Mouse (Mus musculus): Measurements from ENCODE around the gene Hlcs.

DNA sequence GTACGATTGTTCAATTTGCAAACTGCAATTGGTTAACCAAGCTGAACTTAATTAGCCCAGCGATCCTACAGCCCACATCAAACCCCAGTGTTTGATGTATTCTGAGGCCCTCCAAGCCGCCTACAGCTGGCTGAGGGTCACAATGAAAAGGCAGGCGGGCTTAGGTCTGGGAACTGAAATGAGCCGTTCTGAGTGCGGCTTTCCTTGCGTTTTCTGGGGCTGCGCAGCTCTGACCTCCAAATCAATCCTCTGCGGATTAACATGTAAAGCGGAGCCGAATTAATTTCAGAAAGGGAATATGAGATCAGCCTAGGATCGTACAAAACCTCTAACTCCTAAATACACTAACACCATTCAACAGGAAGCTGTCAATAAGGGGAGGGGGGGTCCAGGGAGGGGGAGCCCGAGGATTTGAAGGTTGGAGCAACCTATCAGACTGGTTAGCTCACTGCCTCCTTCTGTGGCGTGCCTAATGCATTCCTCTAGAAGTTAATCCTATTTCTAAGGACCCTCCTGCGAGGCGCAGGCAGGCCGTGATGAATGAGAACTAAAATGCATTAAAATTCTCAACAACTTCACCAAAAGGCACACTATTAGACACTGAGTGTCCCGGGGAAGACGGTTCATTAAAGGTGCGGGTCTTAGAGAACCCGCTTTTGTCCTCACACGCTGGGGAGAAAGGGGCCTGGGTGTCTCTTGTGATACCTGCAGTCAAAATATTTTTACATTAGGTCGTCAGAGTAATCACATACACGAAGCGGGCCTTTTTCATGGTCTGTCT is 133.8 kb downstream of the Hlcs start:
- TF ChIP-seq POLR2A (IDR thresholded peaks at IDR 0.05; ENCODE audit: low read depth, low read length) (no peak), CTCF (conservative IDR thresholded peaks at IDR 0.05; ENCODE audit: insufficient read depth, insufficient read length, low read depth, low read length) (no peak)

Data from kidney, adult 2 months (tissue).